Mouse (Mus musculus): ENCODE results near the gene Fam110a. TPM values are rescaled to one million over a fixed set of nuclear protein-coding genes. Genes with fewer than 3 reads are reported as not detected.

Fam110a gene
- 25.0 TPM for polyA plus RNA-seq (2017; shearing (Covaris generic))

GRCm38 (mm10) chr2:151979470-151980354 lies at the start of gene Fam110a:
Gene Fam110a, minus strand, starts transcription at chr2:151980219.

DNA sequence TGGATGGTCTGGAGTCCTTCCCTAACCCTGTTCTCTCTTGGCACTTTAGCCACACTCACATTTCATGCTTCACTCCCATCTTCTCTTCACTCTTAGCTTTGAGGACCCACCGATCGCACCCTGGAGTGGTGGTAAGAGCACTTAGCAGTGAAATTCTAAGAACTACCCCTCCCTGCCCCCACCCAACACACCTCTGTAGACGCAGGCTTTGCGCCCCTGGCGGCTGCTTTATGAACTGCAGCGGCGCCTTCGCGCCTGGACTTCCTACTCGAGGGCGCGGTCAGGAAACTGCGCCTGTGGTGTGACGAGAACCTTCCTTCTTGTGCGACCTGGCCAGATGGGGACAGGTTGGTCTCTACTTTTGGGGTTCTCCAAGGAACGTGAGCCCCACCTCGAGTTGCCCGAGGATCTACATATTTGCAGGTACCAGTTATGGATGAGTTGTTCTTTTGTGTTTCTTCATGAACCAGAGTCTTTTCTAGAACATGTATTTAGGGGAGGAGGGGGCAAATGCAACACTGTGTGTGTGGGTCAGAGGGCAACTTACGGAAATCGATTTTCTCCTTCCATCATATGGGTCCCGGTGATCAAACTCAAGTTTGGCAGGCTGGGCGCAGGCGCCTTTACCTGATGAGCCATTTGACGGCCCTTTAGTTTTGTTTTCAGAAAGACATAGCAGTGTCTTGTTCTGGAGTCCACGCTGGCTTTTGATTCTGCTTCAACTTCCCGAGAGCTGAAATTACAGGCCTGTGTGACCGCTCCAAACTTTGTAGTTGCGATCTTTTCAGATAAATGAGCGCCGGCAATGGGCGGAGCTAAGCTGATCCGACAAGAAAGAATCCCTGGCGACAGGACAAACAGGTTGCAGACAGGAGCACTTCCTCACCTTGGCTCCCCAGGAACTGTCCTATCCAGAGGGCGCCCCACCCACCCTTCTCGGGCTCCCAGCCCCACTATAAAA lies 16.5 kb upstream of the Fam110a start, which contains the start of gene Slc52a3:
TSS of gene Slc52a3 (plus strand) at position 283 of the 961 bp plus-strand sequence.

Other genes starting within 250 kb of the Fam110a start
- gene Psmf1, start 236.0 kb downstream of the Fam110a start, polyA plus RNA-seq (2017; shearing (Covaris generic)), result 88.2 TPM
- gene Rspo4, start 137.3 kb downstream of the Fam110a start, polyA plus RNA-seq (2017; shearing (Covaris generic)), result not detected
- 0.11 TPM for gene Angpt4, start 69.0 kb downstream of the Fam110a start, polyA plus RNA-seq (2017; shearing (Covaris generic))
- 10.0 TPM for gene Slc52a3, start 16.3 kb upstream of the Fam110a start, polyA plus RNA-seq (2017; shearing (Covaris generic))
- not detected for gene Scrt2, start 101.3 kb upstream of the Fam110a start, polyA plus RNA-seq (2017; shearing (Covaris generic))
- gene Srxn1, start 125.3 kb upstream of the Fam110a start, polyA plus RNA-seq (2017; shearing (Covaris generic)), result 2.7 TPM
- gene Tcf15, start 163.3 kb upstream of the Fam110a start, polyA plus RNA-seq (2017; shearing (Covaris generic)), result not detected
- 58.1 TPM for gene Csnk2a1, start 246.6 kb upstream of the Fam110a start, polyA plus RNA-seq (2017; shearing (Covaris generic))

Data from CD4-positive, CD25-positive, alpha-beta regulatory T cell, adult 9 weeks (primary cell).